Mouse (Mus musculus) bone marrow macrophage, adult 2 months (primary cell): ENCODE data around the gene Dnaaf3.

ENCODE experiments used
- CTCF ChIP-seq: IDR thresholded peaks from 2 replicates; pipeline ENCODE4 v1.5.1; 2012; ENCODE audit warnings: low read depth, mild to moderate bottlenecking, low read length, moderate library complexity
- POLR2A ChIP-seq: IDR thresholded peaks from 2 replicates; pipeline ENCODE4 v1.6.1; 2012; ENCODE audit warnings: mild to moderate bottlenecking, low read depth, low read length, borderline replicate concordance

DNA sequence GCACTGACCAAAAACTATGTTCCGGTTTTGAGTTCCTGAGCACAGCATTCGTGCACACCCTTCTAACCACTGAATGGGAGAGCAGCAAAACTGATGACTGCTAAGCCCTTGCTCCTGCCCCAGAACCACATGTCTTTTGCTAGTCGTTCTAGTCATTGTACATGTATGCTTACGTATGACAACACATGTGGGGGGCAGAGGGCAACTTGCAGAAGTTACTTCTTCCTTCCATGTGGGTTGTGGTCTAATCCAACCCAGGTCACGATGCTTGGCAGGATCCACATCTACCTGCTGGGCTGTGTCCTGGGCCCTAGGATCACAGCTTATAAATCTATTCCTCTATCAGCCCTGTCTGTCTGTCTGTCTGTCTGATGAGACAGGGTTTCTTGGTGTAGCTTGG, 28.4 kb downstream of the Dnaaf3 start:
- TF ChIP-seq POLR2A (no peak), CTCF (no peak)
